Mouse (Mus musculus) embryonic fibroblast, embryonic 13.5 days (primary cell): Measurements from ENCODE around the gene Irak3.

Experiments used
- CTCF ChIP-seq: IDR thresholded peaks from 2 replicates; pipeline ENCODE4 v1.5.1; 2011; ENCODE audit warnings: mild to moderate bottlenecking, control low read depth, low read length, moderate library complexity, borderline replicate concordance; ENCODE audit not compliant: insufficient read depth
- POLR2A ChIP-seq: IDR thresholded peaks from 2 replicates; pipeline ENCODE4 v1.6.1; 2011; ENCODE audit warnings: low read depth, mild to moderate bottlenecking, control low read depth, low read length, moderate library complexity

DNA sequence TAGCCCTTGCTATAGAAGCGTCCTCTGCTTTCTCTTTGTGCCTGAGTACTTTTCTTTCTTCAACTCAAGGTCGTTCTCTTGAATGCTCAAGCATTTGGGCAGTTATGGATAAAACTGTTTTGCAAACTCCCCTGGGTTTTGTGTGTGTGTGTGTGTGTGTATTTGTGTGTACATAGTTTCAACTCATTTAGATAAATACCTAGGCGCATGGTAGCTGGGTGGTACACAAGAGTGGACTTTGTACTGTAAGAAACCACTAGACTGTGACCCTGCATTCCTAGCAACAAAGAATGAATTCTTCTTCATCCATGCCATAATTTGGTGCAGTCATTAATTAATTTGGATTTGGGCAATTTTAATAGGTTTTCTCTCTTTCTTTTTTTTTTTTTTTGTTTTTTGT, 8.2 kb upstream of the Irak3 start:
- TF ChIP-seq CTCF (no peak), POLR2A (no peak)
